Mouse (Mus musculus) midbrain, embryonic 13.5 days (tissue): ENCODE measurements around the gene Flt3. TPM values are rescaled to one million over a fixed set of nuclear protein-coding genes. Genes with fewer than 3 reads are reported as not detected.

ENCODE experiments used
- ATAC-seq: fragments of 200-750 bp; cut with Nextera tagmentation; 2 replicates; pipeline ENCODE4 v1.8.0; 2017; ENCODE audit warnings: mild to moderate bottlenecking, moderate TSS enrichment, moderate library complexity
- H3K27ac ChIP-seq: fragments of 300-500 bp; sonication (generic); 2 replicates; pipeline ENCODE4 v1.5.1; 2015; ENCODE audit warnings: inconsistent platforms, mild to moderate bottlenecking, moderate library complexity
- H3K27me3 ChIP-seq: fragments of 300-500 bp; sonication (generic); 2 replicates; pipeline ENCODE4 v1.6.1; 2015; ENCODE audit warnings: mild to moderate bottlenecking, inconsistent platforms
- H3K36me3 ChIP-seq: fragments of 300-500 bp; sonication (generic); 2 replicates; pipeline ENCODE4 v1.6.1; 2015; ENCODE audit warnings: mild to moderate bottlenecking, inconsistent platforms
- H3K4me1 ChIP-seq: fragments of 300-500 bp; sonication (generic); replicated peaks from 2 replicates; pipeline ENCODE4 v1.6.1; 2015; ENCODE audit warnings: inconsistent platforms
- H3K4me2 ChIP-seq: fragments of 300-500 bp; sonication (generic); replicated peaks from 2 replicates; pipeline ENCODE4 v1.6.1; 2015; ENCODE audit warnings: moderate library complexity, mild to moderate bottlenecking, inconsistent platforms
- H3K4me3 ChIP-seq: fragments of 300-500 bp; sonication (generic); replicated peaks from 2 replicates; pipeline ENCODE4 v1.5.1; 2015; ENCODE audit warnings: mild to moderate bottlenecking, inconsistent platforms
- H3K9ac ChIP-seq: fragments of 300-500 bp; sonication (generic); replicated peaks from 2 replicates; pipeline ENCODE4 v1.6.1; 2015; ENCODE audit warnings: mild to moderate bottlenecking, inconsistent platforms
- H3K9me3 ChIP-seq: fragments of 300-500 bp; sonication (generic); 2 replicates; pipeline ENCODE4 v1.6.1; 2016; ENCODE audit warnings: mild to moderate bottlenecking, inconsistent platforms
- WGBS: fragments of 180-500 bp; shearing (Covaris S2); methylation state at CpG from one replicate; pipeline ENCODE4 v1.1.7; 2015; 5-methylcytosine and 5-hydroxymethylcytosine counted together
- polyA plus RNA-seq: library from polyadenylated mRNA; unstranded; fragments of >200 nt; fragmentation: Nextera tagmentation; extraction: Ambion mirVana; gene quantifications from 2 replicates; pipeline ENCODE4 v1.2.1, GENCODE M21; 2015

The Flt3 gene
- polyA plus RNA-seq, 1 experiment from 2014 or later, result 0.09 TPM

DNA sequence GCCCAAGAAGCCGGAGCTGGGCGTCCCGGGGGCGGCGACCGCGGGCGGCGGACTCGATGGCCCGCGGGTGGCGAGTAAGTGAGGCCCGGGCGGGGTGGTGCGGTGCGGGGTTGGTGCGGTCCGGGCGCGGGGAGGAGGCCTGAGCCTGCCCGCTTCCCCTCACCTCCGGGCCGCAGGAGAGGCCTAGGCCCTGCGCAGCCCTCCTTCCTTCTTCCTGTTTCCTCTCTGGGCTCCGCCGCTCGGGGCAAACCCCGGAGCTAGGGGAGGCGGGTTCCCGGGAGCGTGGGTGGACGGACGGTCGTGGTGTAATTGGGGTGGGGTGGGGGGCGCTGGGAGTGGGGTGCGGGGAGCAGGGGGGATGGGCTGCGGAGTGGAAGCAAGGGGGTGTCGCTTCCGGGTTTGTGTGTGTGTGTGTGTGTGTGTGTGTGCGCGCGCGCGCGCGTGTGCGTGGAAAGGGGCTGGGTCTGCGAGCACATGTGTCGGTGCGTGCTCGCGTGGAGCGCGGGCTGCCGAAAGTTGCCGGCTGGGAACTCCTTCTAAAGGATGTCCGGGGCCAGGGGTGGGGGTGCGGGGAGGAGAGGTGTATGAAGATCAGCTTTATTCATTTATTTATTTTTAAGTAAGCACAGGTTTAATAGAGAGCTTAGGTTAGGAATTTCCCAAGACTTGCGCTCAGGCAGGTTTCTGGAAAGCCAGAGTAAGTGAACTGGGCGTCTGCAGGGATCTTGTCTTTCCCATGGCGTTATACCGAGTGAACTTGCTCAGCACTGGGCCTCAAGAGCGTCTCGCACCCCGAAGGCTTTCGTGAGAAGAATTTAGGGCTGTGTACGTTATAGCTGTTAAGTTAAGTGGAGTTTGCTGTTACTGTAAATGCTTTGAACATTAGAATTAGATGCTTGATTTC lies 30.9 kb upstream of the Flt3 start:
- H3K27ac ChIP-seq, result peak overlapping the region; percentile 99
- no peaks in the 10 kb centered on the region for H3K36me3 ChIP-seq
- WGBS, result 1% methylated on average over 44 of the region's 68 CpGs
- no peaks in the 10 kb centered on the region for H3K9me3 ChIP-seq
- no peaks in the 10 kb centered on the region for H3K27me3 ChIP-seq
- H3K4me2 ChIP-seq, result peak overlapping the region; percentile 72
- peak; percentile 73 for ATAC-seq
- peak overlapping the region; percentile 96 for H3K9ac ChIP-seq
- peak overlapping the region; percentile 98 for H3K4me3 ChIP-seq
- H3K4me1 ChIP-seq, result peaks cover 46% of the 10 kb centered on the region

DNA sequence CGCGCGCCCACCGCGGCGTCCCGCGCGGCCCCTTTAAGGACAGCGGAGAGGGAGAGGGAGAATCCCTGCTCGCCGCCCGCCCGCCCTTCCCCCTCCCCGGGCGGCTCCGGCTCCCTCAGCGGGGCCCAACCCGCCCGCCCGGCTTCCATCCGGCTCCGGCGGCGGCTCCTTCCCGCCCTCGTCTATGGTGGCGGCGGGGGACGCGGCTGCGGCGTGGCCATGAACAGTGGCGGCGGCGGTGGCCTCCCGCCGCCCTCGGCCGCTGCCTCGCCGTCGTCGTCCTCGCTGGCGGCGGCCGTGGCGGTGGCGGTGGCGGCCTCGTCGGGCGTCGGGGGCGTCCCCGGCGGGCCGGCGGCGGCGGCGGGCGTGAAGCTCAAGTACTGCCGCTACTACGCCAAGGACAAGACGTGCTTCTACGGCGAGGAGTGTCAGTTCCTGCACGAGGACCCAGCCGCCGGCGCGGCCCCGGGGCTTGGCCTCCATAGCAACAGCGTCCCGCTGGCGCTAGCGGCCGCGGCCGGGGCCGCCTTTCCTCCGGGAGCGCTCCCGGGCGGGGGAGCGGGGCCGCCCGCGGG lies 30.2 kb upstream of the Flt3 start:
- Histone ChIP-seq H3K4me3 (peak overlapping the region; percentile 98), H3K9me3 (no peaks in the 10 kb centered on the region), H3K27ac (peak overlapping the region; percentile 99), H3K4me2 (peak overlapping the region; percentile 72), H3K36me3 (no peaks in the 10 kb centered on the region), H3K9ac (peak overlapping the region; percentile 96), H3K27me3 (no peaks in the 10 kb centered on the region), H3K4me1 (peaks cover 39% of the 10 kb centered on the region)
- WGBS, result under 1% methylated on average over 60 of the region's 91 CpGs
- ATAC-seq, result peak; percentile 91

DNA sequence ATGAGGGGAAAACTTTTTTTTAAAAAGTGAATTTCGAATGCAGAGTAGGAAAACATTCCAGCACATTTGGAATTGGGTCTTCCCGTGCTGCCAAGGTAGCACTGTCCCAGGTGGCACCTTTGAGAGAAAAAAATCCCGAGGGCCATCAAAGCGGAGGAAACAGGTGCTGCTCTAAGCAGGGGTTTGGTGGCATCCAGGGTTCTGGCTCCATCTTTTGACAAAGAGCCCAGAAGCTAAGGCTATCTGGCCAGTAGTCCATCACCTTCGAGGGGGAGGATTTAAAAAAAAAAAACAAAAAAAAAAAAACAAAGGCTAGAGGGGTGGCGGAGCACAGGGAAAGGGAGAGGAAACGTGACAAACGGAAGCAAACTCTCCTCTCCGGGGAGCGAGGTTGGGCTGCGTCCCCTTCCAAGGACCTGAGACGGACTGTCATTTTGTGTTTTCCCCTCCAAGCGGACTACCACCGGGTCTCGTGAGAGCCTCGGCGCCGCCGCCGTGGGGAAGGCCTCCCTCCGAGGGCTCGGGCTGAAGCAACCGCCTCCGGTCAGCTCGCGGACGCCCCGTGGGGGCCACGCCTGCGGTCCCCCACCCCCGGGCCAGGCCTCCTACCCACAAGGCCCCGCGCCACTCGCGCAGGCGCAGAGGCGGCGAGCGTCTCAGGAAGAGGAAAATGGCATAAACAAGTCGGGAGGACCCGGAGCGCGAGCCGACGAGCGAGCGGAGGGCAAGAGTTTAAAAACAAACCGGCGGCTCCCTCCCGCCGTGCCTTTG lies 29.4 kb upstream of the Flt3 start, which contains the start of gene Pan3:
Gene Pan3, plus strand, starts transcription at position 627 of the 771 bp plus-strand sequence.
- H3K36me3 ChIP-seq, result no peaks in the 10 kb centered on the region
- H3K27me3 ChIP-seq, result no peaks in the 10 kb centered on the region
- under 1% methylated on average over 38 of the region's 51 CpGs for WGBS

DNA sequence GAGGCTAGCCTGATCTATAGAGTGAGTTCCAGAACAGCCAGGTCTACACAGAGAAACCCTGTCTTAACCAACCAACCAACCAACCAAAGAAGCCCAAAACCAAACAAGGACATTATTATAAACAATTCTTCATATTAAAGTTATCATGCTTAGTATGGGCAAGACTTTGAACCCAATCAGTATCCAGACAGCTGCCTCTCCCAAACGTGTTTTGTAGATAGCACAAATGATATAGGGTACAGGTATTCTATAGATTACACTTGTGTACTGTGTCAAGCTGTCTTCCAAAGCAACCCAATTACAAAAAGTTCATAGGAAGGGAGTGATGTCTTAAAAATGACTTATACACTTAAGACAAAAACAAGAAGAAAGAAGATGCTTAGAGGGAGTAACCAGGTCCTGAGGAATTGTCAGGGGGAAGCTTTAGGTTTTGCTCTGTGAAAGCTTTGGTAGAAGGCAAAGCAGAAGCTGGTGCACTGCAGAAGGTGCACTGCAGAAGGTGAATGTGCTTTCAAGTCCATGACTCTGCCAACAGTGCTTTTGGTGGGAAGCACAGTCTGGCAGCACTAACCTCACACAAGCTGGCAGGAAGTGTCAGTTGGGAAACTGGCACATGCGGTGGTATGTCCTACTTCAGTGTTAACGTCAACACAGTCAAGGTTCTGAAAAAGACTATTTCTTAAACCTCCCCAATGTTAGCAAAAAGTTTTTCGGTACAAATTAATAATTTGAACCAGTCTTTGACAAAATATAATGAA lies 25.9 kb upstream of the Flt3 start:
- WGBS, result 85% methylated on average over 4 of the region's 4 CpGs
- H3K9me3 ChIP-seq, result no peaks in the 10 kb centered on the region
- H3K4me2 ChIP-seq, result no peak overlapping the region
- no peak overlapping the region for H3K4me3 ChIP-seq
- no peak overlapping the region for H3K27ac ChIP-seq
- no peaks in the 10 kb centered on the region for H3K27me3 ChIP-seq
- peaks cover 8% of the 10 kb centered on the region for H3K4me1 ChIP-seq
- no peak for ATAC-seq
- no peak overlapping the region for H3K9ac ChIP-seq
- no peaks in the 10 kb centered on the region for H3K36me3 ChIP-seq

More for the DNA sequence above, 29.4 kb upstream of the Flt3 start, which contains the start of gene Pan3:
- H3K9ac ChIP-seq, result peak within 1 kb of the TSS; percentile 96
- no peaks in the 10 kb centered on the region for H3K9me3 ChIP-seq
- H3K27ac ChIP-seq, result peak within 1 kb of the TSS; percentile 99
- H3K4me3 ChIP-seq, result peak within 1 kb of the TSS; percentile 98
- H3K4me2 ChIP-seq, result peak within 1 kb of the TSS; percentile 72
- ATAC-seq, result peak; percentile 88
- peaks cover 32% of the 10 kb centered on the region for H3K4me1 ChIP-seq

DNA sequence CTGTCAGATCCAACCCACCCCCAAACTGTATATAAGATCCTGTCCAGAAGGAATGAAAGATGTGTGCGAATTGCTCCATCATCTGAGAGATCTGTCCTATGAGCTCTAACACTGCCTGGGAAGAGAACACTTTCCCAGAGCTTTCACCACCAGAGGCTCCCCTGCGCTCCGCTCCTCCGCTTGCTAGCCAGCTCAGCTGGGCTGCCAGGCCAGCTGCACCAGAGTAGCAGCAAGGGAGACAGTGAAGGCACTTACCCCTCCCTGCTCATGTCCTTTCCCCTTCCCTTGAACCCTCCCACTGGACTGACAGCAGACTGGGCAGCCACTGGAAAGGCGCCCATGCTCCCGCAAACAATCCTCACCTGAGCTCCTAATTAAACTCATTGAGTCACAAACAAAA lies 23.3 kb upstream of the Flt3 start:
- no peaks in the 10 kb centered on the region for H3K9me3 ChIP-seq
- H3K27ac ChIP-seq, result no peak overlapping the region
- no peak overlapping the region for H3K9ac ChIP-seq
- ATAC-seq, result no peak
- H3K4me1 ChIP-seq, result no peaks in the 10 kb centered on the region
- H3K36me3 ChIP-seq, result no peaks in the 10 kb centered on the region
- no peaks in the 10 kb centered on the region for H3K27me3 ChIP-seq
- no peak overlapping the region for H3K4me2 ChIP-seq
- WGBS, result 31% methylated on average over 6 of the region's 6 CpGs
- H3K4me3 ChIP-seq, result no peak overlapping the region

DNA sequence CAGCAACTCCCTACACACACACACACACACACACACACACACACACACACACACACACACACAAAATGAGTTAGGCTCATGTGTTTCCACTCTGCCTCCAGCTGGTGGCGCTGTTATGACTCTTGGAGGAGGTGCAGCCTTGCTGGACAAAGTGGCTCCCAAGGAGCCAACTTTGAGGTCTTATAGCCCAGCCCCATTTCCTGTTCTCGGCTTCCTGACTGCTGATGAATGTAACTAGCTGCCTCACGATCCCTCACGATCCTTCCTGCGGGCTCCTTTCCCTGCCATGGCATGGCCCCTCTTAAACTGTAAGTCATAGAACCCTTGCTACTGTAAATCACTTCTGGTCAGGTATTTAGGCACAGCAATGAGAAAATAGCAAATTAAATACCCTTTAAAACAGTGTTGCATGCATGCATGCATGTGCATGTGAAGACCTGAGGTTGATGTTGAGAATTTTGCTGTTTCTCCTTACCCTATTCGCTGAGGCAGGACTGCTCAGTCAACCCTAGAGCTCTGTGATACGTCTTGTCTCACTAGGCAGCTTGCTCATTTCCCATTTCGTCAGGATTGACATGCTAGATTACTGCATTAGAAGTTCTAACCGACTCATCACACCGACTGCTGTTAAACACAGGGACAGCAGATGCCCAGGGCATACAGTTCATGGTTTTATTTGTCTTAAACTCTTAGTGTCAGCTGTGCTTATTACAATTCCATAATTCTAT lies 18.3 kb upstream of the Flt3 start:
- no peaks in the 10 kb centered on the region for H3K27me3 ChIP-seq
- H3K36me3 ChIP-seq, result no peaks in the 10 kb centered on the region
- H3K4me1 ChIP-seq, result no peaks in the 10 kb centered on the region
- H3K9ac ChIP-seq, result no peak overlapping the region
- no peak overlapping the region for H3K27ac ChIP-seq
- ATAC-seq, result no peak
- H3K9me3 ChIP-seq, result no peaks in the 10 kb centered on the region
- H3K4me2 ChIP-seq, result no peak overlapping the region
- whole genome bisulfite sequencing, result 51% methylated on average over 10 of the region's 10 CpGs
- no peak overlapping the region for H3K4me3 ChIP-seq

DNA sequence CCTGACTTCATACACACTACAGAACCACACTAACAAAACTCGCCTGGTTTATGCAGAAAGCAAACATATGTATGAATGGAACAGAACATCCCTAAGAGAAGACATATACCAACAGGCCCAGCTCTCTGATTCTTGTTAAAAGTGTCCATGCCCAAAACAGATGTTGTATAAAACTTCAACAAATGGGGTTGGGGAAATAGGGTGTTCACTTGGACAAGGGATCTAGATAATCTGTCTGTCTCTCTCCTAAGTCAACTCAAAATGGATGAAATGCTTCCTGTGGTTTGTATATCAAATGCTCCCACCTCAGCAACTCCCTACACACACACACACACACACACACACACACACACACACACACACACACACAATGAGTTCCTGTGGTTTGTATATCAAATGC lies 17.7 kb upstream of the Flt3 start:
- WGBS, result 75% methylated on average over 1 of the region's 1 CpGs
- no peak overlapping the region for H3K27ac ChIP-seq
- no peak for ATAC-seq

DNA sequence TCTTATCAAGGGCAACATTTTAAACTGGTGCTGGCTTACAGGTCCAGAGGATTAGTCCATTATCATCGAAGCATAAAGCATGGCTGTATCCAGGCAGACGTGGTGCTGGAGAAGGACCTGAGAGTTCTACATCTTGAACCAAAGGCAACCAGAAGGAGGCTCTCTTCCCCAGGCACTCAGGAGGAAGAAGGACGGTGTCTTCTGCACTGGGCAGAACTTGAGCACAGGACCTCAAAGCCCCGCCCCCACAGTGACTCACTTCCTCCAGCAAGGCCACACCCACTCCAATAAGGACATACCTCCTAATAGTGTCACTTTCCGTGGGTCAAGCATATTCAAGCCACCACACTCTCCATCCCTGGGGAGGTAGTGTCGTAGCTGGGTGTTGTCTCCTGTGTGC lies 10.3 kb upstream of the Flt3 start:
- Histone ChIP-seq H3K27me3 (no peaks in the 10 kb centered on the region), H3K4me2 (no peak overlapping the region), H3K4me3 (no peak overlapping the region), H3K27ac (no peak overlapping the region), H3K36me3 (no peaks in the 10 kb centered on the region), H3K9ac (no peak overlapping the region), H3K9me3 (no peaks in the 10 kb centered on the region), H3K4me1 (no peaks in the 10 kb centered on the region)
- 86% methylated on average over 6 of the region's 6 CpGs for WGBS
- no peak for ATAC-seq

More for the DNA sequence above, 17.7 kb upstream of the Flt3 start:
- Histone ChIP-seq H3K4me1 (no peaks in the 10 kb centered on the region), H3K9me3 (no peaks in the 10 kb centered on the region), H3K27me3 (no peaks in the 10 kb centered on the region), H3K9ac (no peak overlapping the region), H3K36me3 (no peaks in the 10 kb centered on the region), H3K4me3 (no peak overlapping the region), H3K4me2 (no peak overlapping the region)

DNA sequence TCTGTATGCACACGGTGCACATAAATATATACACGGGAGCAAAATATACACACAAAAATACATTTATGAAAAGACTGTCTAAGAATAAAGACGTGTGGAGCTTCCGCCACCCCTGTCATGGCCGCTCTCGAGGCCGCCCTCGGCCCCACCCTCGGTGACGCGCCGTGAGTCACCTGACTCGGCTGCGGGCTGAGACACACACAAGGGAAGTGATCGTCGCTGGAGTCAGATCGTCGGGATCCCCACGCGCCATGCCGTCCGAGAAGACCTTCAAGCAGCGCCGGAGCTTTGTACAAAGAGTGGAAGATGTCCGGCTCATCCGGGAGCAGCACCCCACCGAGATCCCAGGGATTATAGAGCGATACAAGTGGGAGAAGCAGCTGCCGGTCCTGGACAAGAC lies 8.4 kb upstream of the Flt3 start:
- Histone ChIP-seq H3K9ac (no peak overlapping the region), H3K27me3 (no peaks in the 10 kb centered on the region), H3K4me1 (no peaks in the 10 kb centered on the region), H3K4me2 (0 out of 2 replicates have a peak overlapping the region, but pooled peaks have one; percentile 15), H3K27ac (no peak overlapping the region), H3K9me3 (no peaks in the 10 kb centered on the region), H3K4me3 (peak overlapping the region; percentile 20), H3K36me3 (no peaks in the 10 kb centered on the region)
- no peak for ATAC-seq
- 66% methylated on average over 29 of the region's 29 CpGs for WGBS

DNA sequence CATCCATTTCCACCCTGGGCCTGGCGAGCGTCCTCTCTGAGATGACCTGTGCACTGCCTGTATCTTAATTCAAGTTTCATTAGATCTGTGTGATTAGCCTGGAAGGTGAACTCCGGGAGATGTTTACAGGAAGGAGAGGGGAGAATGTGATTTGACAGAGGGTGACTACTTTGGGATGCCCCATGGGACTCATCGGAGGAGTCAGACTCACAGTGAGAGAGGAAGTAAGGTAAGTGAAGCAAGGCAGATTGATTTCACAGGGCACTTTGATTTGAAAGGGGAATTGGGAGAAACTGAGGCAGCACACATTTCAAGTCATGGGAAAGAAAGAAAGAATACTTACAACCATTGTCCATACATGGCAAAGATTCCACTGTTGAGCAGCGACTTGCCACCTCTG lies 5.8 kb upstream of the Flt3 start:
- Histone ChIP-seq H3K9ac (no peak overlapping the region), H3K27me3 (peaks cover 14% of the 10 kb centered on the region), H3K4me2 (no peak overlapping the region), H3K4me1 (peaks cover 2% of the 10 kb centered on the region), H3K27ac (no peak overlapping the region), H3K4me3 (no peak overlapping the region), H3K9me3 (no peaks in the 10 kb centered on the region), H3K36me3 (no peaks in the 10 kb centered on the region)
- ATAC-seq, result no peak
- 84% methylated on average over 5 of the region's 5 CpGs for WGBS

DNA sequence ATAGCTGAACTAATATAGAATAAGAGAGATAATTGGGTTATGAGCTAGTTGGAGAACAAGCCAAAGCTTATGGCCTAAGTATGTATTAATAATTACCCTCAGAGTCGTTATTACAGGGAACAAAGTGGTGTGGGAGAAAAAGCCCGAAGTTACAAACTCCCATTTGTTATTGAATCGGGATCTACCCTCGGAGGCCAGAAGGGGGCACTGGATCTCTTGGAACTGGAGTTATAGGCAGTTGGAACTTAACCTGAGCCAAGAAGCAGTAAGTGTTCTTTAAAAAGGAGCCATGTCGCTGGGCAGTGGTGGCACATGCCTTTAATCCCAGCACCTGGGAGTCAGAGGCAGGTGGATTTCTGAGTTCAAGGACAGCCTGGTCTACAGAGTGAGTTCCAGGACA lies 2.2 kb upstream of the Flt3 start:
- Histone ChIP-seq H3K4me1 (peaks cover 16% of the 10 kb centered on the region), H3K27ac (no peak overlapping the region), H3K36me3 (no peaks in the 10 kb centered on the region), H3K9me3 (no peaks in the 10 kb centered on the region), H3K4me2 (no peak overlapping the region), H3K4me3 (no peak overlapping the region), H3K9ac (no peak overlapping the region), H3K27me3 (peaks cover 51% of the 10 kb centered on the region)
- ATAC-seq, result no peak
- WGBS, result 19% methylated on average over 5 of the region's 5 CpGs
